Mouse (Mus musculus): Measurements from ENCODE around the gene Cyb5b.

GRCm38 (mm10) chr8:107156816-107157215 lies 6.4 kb downstream of the Cyb5b start:
- TF ChIP-seq CTCF (IDR thresholded peaks at IDR 0.05; ENCODE audit: extremely low read depth, insufficient read depth, insufficient read length, insufficient replicate concordance) (no peak), POLR2A (IDR thresholded peaks at IDR 0.05; ENCODE audit: low read depth, low read length) (no peak)
